Mouse (Mus musculus): ENCODE measurements around the gene Klhl35. TPM values are rescaled to one million over a fixed set of nuclear protein-coding genes. Genes with fewer than 3 reads are reported as not detected.

The Klhl35 gene
- polyA plus RNA-seq, 1 experiment from 2014 or later, result 1.8 TPM

DNA sequence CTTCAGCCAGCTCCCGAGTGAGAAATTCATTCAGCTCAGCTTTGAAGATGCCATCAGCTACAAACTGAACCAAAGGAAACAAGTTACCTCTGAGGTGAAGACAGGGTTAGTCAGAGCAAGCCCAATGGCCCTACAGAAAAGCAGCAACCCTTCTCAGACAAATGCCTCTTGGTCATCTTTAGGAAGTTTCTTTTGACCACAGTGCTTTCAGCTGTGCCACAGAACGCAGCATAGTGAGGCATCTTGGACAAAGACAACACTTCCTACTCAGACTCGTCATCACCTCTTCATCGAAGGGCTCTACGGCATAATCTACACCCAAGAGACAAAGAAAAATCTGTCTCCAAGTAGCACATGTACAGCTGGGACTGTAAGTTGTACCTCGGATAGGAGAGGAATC, 16.8 kb downstream of the Klhl35 start:
- TF ChIP-seq CTCF (IDR thresholded peaks at IDR 0.05), result no peak
- peak overlapping the region; percentile 88 for H3K4me2 ChIP-seq (replicated peaks; ENCODE audit: low read depth, low read length)
- H3K36me3 ChIP-seq (ENCODE audit: insufficient read depth, low read length), result peaks cover 37% of the 10 kb centered on the region
- H3K9me3 ChIP-seq (ENCODE audit: low read length), result no peaks in the 10 kb centered on the region
- peak overlapping the region; percentile 88; the same call in 1 of the 2 replicates for H3K27ac ChIP-seq (ENCODE audit: low read length)
- no peak for ATAC-seq
- H3K4me1 ChIP-seq (ENCODE audit: insufficient read depth, low read depth, low read length), result peaks cover 11% of the 10 kb centered on the region
- no peaks in the 10 kb centered on the region for H3K27me3 ChIP-seq (replicated peaks; ENCODE audit: insufficient read depth, low read length)
- peak overlapping the region; percentile 66 for H3K4me3 ChIP-seq (ENCODE audit: low read depth, low read length)
- WGBS, result under 1% methylated on average over 6 of the region's 6 CpGs
- DNase-seq (ENCODE audit: low spot score), result no peak
- peak overlapping the region; percentile 94 for H3K9ac ChIP-seq (replicated peaks; ENCODE audit: low read depth)

DNA sequence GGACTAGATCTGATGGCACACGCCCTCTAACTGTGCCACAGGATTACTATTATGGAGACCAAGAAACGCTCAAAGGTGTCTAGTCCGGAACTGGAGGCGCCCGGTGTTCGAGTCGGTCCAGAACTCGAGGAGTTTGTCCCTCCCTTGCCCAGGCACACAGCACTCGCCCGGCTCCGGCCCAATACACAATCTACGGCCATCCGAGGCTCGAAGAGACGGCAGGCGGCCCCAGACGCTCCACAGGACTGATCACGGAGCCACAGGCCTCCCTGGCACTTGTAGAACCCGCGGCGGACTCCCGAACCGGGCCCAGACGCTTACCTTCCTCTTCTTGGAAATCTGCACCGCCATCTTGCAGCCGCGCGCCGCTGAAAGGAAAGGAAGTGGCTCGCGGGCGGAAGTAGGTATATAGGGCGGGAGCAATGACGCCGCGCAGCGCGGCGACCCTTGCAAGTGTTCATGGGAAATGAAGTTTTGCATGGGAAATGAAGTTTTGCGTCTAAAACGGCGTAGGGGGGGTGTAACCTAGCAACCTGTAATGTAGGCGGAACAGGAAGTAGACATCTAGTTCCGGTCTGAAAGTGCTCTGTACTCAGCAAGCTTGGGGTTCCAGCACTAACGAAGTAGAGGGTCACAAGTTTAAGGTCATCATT, 17.6 kb downstream of the Klhl35 start, which contains the start of gene Rps3:
Gene Rps3, minus strand, starts transcription at position 468 of the 653 bp plus-strand sequence.
- DNase-seq (ENCODE audit: low spot score) (peak; percentile 99), ATAC-seq (peak; percentile 99)
- Histone ChIP-seq H3K9me3 (ENCODE audit: low read length) (no peaks in the 10 kb centered on the region), H3K27me3 (replicated peaks; ENCODE audit: insufficient read depth, low read length) (no peaks in the 10 kb centered on the region), H3K27ac (ENCODE audit: low read length) (peak within 1 kb of the TSS; percentile 88), H3K36me3 (ENCODE audit: insufficient read depth, low read length) (peaks cover 34% of the 10 kb centered on the region), H3K4me1 (ENCODE audit: insufficient read depth, low read depth, low read length) (peaks cover 11% of the 10 kb centered on the region), H3K9ac (replicated peaks; ENCODE audit: low read depth) (peak within 1 kb of the TSS; percentile 94), H3K4me2 (replicated peaks; ENCODE audit: low read depth, low read length) (peak within 1 kb of the TSS; percentile 88), H3K4me3 (ENCODE audit: low read depth, low read length) (peak within 1 kb of the TSS; percentile 66)
- TF ChIP-seq CTCF (IDR thresholded peaks at IDR 0.05) (no peak; the same call in 1 of the 2 replicates), EP300 (IDR thresholded peaks at IDR 0.05) (peak; percentile 82)
- 1% methylated on average over 44 of the region's 45 CpGs for WGBS

DNA sequence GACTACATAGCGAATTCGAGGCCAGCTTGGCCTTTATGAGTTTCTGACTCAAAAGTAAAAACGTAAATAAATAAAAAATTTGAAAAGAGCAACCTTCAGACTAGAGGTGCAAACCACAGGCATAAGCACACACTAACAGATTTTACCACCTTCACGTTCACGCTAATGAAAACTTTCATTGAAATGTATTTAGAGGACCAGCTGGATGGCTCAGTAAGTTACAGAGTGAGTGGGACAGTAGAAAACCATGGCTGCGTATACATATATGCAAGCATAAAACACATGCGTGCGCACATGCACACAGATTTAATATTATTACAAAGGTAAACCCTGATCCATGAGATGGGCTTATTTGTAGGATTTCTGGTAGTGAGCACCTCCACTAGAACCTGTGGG, 18.1 kb downstream of the Klhl35 start:
- TF ChIP-seq CTCF (IDR thresholded peaks at IDR 0.05) (no peak), EP300 (IDR thresholded peaks at IDR 0.05) (no peak)
- peaks cover 11% of the 10 kb centered on the region for H3K4me1 ChIP-seq (ENCODE audit: insufficient read depth, low read depth, low read length)
- H3K9me3 ChIP-seq (ENCODE audit: low read length), result no peaks in the 10 kb centered on the region
- H3K4me3 ChIP-seq (ENCODE audit: low read depth, low read length), result no peak overlapping the region; the same call in 1 of the 2 replicates
- H3K36me3 ChIP-seq (ENCODE audit: insufficient read depth, low read length), result peaks cover 29% of the 10 kb centered on the region
- no peaks in the 10 kb centered on the region for H3K27me3 ChIP-seq (replicated peaks; ENCODE audit: insufficient read depth, low read length)
- no peak overlapping the region for H3K9ac ChIP-seq (replicated peaks; ENCODE audit: low read depth)
- ATAC-seq (0 out of 2 replicates have a peak, but pooled peaks have one; percentile 0), DNase-seq (ENCODE audit: low spot score) (no peak)
- peak overlapping the region; percentile 35 for H3K4me2 ChIP-seq (replicated peaks; ENCODE audit: low read depth, low read length)
- H3K27ac ChIP-seq (ENCODE audit: low read length), result 0 out of 2 replicates have a peak overlapping the region, but pooled peaks have one; percentile 16
- 44% methylated on average over 8 of the region's 8 CpGs for WGBS

DNA sequence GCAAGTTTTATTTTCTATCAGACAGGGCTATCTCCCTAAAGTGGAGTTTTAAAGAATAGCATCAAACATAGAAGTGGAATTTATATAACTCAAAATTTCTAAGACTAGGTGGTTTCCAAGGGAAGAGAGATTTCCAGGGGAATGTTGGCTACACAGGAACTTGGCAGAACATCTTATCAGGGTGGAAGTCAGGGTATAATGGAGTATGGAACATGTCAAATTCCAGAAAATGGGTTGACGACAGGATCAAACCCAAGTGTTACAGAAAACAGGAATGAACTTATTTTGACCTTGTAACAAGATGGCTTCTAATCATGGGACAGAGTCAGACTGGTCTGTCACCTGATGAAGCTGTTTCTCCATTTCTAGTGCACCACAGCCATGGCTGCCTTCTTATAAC, 18.9 kb downstream of the Klhl35 start:
- Histone ChIP-seq H3K27me3 (replicated peaks; ENCODE audit: insufficient read depth, low read length) (no peaks in the 10 kb centered on the region), H3K4me2 (replicated peaks; ENCODE audit: low read depth, low read length) (no peak overlapping the region), H3K4me3 (ENCODE audit: low read depth, low read length) (no peak overlapping the region), H3K9me3 (ENCODE audit: low read length) (no peaks in the 10 kb centered on the region), H3K36me3 (ENCODE audit: insufficient read depth, low read length) (peaks cover 22% of the 10 kb centered on the region), H3K9ac (replicated peaks; ENCODE audit: low read depth) (no peak overlapping the region), H3K27ac (ENCODE audit: low read length) (no peak overlapping the region), H3K4me1 (ENCODE audit: insufficient read depth, low read depth, low read length) (peaks cover 11% of the 10 kb centered on the region)
- no peak for ATAC-seq
- TF ChIP-seq EP300 (IDR thresholded peaks at IDR 0.05) (no peak), CTCF (IDR thresholded peaks at IDR 0.05) (no peak)
- WGBS, result 76% methylated on average over 1 of the region's 1 CpGs
- DNase-seq (ENCODE audit: low spot score), result no peak

DNA sequence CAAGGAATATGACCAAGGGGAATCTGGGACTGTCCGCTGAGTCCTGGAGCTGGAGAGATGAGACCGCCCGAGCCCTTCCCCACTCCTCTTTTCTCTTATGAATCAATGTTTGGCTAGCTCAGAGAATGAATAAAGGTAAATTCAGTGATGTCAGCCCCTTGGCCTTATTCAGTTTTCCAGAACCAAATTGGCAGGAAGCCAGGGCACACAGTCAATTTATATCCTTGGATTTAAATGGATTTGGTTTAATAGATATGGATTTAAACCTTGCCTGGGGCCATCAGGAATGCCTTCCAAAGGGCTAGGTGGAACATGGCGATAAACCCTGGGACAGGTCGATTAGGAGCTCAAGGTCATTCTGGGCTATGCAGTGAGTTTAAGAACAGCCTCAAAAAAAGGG, 23.9 kb downstream of the Klhl35 start:
- H3K4me3 ChIP-seq (ENCODE audit: low read depth, low read length), result no peak overlapping the region
- DNase-seq (ENCODE audit: low spot score) (no peak), ATAC-seq (no peak)
- no peak for TF ChIP-seq EP300 (IDR thresholded peaks at IDR 0.05)
- no peak for TF ChIP-seq CTCF (IDR thresholded peaks at IDR 0.05)
- no peak overlapping the region for H3K27ac ChIP-seq (ENCODE audit: low read length)
- H3K9me3 ChIP-seq (ENCODE audit: low read length), result no peaks in the 10 kb centered on the region
- H3K27me3 ChIP-seq (replicated peaks; ENCODE audit: insufficient read depth, low read length), result no peaks in the 10 kb centered on the region
- 62% methylated on average over 5 of the region's 5 CpGs for WGBS
- no peaks in the 10 kb centered on the region for H3K36me3 ChIP-seq (ENCODE audit: insufficient read depth, low read length)
- H3K4me1 ChIP-seq (ENCODE audit: insufficient read depth, low read depth, low read length), result no peaks in the 10 kb centered on the region
- H3K4me2 ChIP-seq (replicated peaks; ENCODE audit: low read depth, low read length), result no peak overlapping the region
- H3K9ac ChIP-seq (replicated peaks; ENCODE audit: low read depth), result no peak overlapping the region

DNA sequence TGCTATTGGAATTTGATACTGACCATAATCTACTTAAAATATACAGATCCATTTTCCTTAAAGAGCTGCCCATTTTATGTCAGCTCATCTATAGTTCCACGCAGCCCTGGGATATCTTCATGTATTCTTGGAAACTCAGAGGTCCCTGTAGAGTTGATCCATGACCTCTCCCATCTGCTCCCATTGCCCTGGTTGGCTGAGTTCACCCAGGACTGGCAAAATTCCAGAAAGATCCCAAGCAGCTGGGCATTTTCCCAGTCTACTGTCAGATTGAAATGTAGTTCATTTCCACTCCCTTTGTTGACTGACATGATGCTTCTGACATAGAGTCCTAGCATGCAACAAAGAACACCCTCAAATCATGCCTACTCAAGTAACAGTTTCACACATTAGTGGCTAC, 33.3 kb downstream of the Klhl35 start:
- Histone ChIP-seq H3K4me3 (ENCODE audit: low read depth, low read length) (no peak overlapping the region), H3K4me2 (replicated peaks; ENCODE audit: low read depth, low read length) (no peak overlapping the region), H3K27ac (ENCODE audit: low read length) (no peak overlapping the region), H3K36me3 (ENCODE audit: insufficient read depth, low read length) (no peaks in the 10 kb centered on the region), H3K4me1 (ENCODE audit: insufficient read depth, low read depth, low read length) (no peaks in the 10 kb centered on the region), H3K27me3 (replicated peaks; ENCODE audit: insufficient read depth, low read length) (no peaks in the 10 kb centered on the region), H3K9ac (replicated peaks; ENCODE audit: low read depth) (no peak overlapping the region), H3K9me3 (ENCODE audit: low read length) (no peaks in the 10 kb centered on the region)
- no peak for TF ChIP-seq CTCF (IDR thresholded peaks at IDR 0.05)
- TF ChIP-seq EP300 (IDR thresholded peaks at IDR 0.05), result peak; percentile 52
- 44% methylated on average over 1 of the region's 1 CpGs for WGBS
- ATAC-seq, result peak; percentile 50
- peak; percentile 60 for DNase-seq (ENCODE audit: low spot score)

Data from lung, postnatal 0 days (tissue).